Comparison of ENCODE assay signal across 9 mouse cellular contexts in genomic region chr7:45617042-45617695, GRCm38 (mm10). TPM values are rescaled to one million over a fixed set of nuclear protein-coding genes. Genes with fewer than 3 reads are reported as not detected.
DNase-seq lines count a peak whose midpoint lies in the region; ATAC-seq lines count a peak whose summit lies in the region.
"Had no signal": no experiment of that assay in that cellular context is flagged by ENCODE, and none has a peak within 500 bp of the region (broad histone marks: within the 10 kb centered on the region; RNA-seq: fewer than 3 reads in every experiment).

Gene Fut1, plus strand, starts transcription at chr7:45617289.

- DNase-seq in kidney, postnatal 25 days: no peak
- DNase-seq in embryonic facial prominence, embryonic 10.5 days (ENCODE audit: low spot score): peak; percentile 54
- DNase-seq in forelimb bud, embryonic 11.5 days (ENCODE audit: low read depth, low spot score): peak; percentile 46
- peak; percentile 21 for DNase-seq in lung, postnatal 36 days
- no peak for DNase-seq in adrenal gland, adult (ENCODE audit: inconsistent age in 2 of 2, low spot score in 1 of 2)
- DNase-seq in ovary, postnatal 36 days (ENCODE audit: low spot score): no peak
- DNase-seq: gastrocnemius, postnatal 14 days had no signal

- 0 out of 2 replicates have a peak within 1 kb of the TSS, but pooled peaks have one; percentile 31 for H3K9ac ChIP-seq in kidney, embryonic 15.5 days

- peak within 1 kb of the TSS; percentile 65 for H3K4me2 ChIP-seq in kidney, embryonic 15.5 days

- H3K27ac ChIP-seq in kidney, embryonic 15.5 days: 0 out of 2 replicates have a peak within 1 kb of the TSS, but pooled peaks have one; percentile 32
- H3K27ac ChIP-seq in embryonic facial prominence, embryonic 10.5 days (replicated peaks): 0 out of 2 replicates have a peak within 1 kb of the TSS, but pooled peaks have one; percentile 44

- H3K36me3 ChIP-seq in kidney, embryonic 15.5 days: no peaks in the 10 kb centered on the region
- no peaks in the 10 kb centered on the region for H3K36me3 ChIP-seq in embryonic facial prominence, embryonic 10.5 days (replicated peaks)

- H3K9me3 ChIP-seq in kidney, embryonic 15.5 days (replicated peaks): no peaks in the 10 kb centered on the region
- H3K9me3 ChIP-seq in embryonic facial prominence, embryonic 10.5 days: no peaks in the 10 kb centered on the region

- WGBS in kidney, embryonic 15.5 days: 7% methylated on average over 31 of the region's 31 CpGs
- 6% methylated on average over 31 of the region's 31 CpGs for WGBS in embryonic facial prominence, embryonic 10.5 days

- peaks cover 26% of the 10 kb centered on the region for H3K4me1 ChIP-seq in kidney, embryonic 15.5 days
- peaks cover 21% of the 10 kb centered on the region for H3K4me1 ChIP-seq in embryonic facial prominence, embryonic 10.5 days

- peak within 1 kb of the TSS; percentile 34 for H3K4me3 ChIP-seq in kidney, embryonic 15.5 days (replicated peaks)
- H3K4me3 ChIP-seq in embryonic facial prominence, embryonic 10.5 days: peak within 1 kb of the TSS; percentile 45

- peak; percentile 53; the same call in 1 of the 2 replicates for ATAC-seq in kidney, embryonic 15.5 days (replicated peaks; ENCODE audit: low FRiP score)
- ATAC-seq in erythroblast, adult 5-6 weeks (replicated peaks; ENCODE audit: low FRiP score, poor library complexity, severe bottlenecking): no peak

- H3K27me3 ChIP-seq in kidney, embryonic 15.5 days: peaks cover 39% of the 10 kb centered on the region
- peaks cover 66% of the 10 kb centered on the region for H3K27me3 ChIP-seq in embryonic facial prominence, embryonic 10.5 days (replicated peaks; ENCODE audit: low read depth, poor library complexity, severe bottlenecking)

RNA-seq across cellular contexts. Expression of gene Fut1, which starts in this region (rescaled TPM):
- polyA plus RNA-seq in kidney, embryonic 15.5 days (2015; fragmentation: Nextera tagmentation; extraction: Ambion mirVana): 0.06 and 0.21 TPM in 2 replicates
- 0.07 and 0.44 TPM in 2 replicates for polyA plus RNA-seq in embryonic facial prominence, embryonic 10.5 days (2016; fragmentation: Nextera tagmentation; extraction: Ambion mirVana)
- not detected in 2 replicates for total RNA-seq in erythroblast, adult 5-6 weeks (2015; ENCODE audit: low replicate concordance)
- not detected in 2 replicates for total RNA-seq in erythroblast, adult 5-6 weeks (2017; ENCODE audit: low replicate concordance)

Comparison
In these comparisons a context has a peak if more than half of its experiments do, and no peak if none do; other contexts are left out.
1. Peak in ATAC-seq, H3K4me3 ChIP-seq, H3K27ac ChIP-seq, H3K9ac ChIP-seq and H3K4me2 ChIP-seq in kidney, embryonic 15.5 days; RNA of the gene not detected or under 1 TPM.
2. Peak in DNase-seq, H3K4me3 ChIP-seq and H3K27ac ChIP-seq in embryonic facial prominence, embryonic 10.5 days; RNA of the gene not detected or under 1 TPM.
3. DNase-seq: peak in forelimb bud, embryonic 11.5 days (single experiment) and lung, postnatal 36 days (single experiment); none in kidney, postnatal 25 days (0 of 2), adrenal gland, adult (0 of 2) and ovary, postnatal 36 days (single experiment).